Comparison of ENCODE assay signal across 15 mouse cellular contexts in the genomic region with DNA sequence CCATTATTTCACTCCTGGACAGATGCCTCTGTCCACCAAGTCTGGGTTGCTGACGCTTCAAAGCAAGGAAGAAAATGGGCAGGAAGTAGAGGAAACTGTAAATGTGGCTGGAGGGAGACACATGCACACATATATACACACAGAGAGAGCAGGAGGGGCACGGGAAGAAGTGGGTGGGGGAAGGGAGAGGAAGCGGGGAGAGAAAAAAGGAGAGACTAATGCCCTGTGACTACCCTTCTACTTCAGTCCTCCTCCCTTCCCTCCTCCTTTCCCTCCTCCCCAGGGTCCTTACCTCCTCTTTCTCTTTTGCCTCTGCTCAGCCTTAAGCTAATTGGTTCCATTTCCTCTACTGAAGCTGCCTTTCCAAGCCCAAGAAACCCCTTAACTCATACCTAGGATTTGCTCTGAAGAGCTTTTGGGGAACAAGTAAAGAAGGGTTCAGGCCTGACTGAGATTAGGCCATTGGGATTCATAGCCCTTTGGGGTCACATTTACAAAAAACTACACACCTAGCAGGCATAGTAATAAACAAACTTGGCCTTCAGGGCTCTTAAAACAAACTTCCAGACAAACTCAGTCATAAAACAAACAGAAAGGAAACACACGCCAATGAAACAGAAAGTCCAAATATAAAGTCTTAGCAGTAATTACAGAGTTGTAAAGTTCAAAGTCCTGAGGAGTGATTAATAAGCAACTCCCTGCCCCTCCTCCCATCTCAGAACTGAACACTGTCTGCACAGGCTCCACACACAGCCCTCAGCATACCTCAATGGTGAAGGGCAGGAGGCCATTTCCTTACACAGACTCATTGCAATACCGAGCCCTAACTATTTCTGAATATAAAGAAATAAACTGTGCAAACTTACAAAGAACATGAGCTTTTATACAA. TPM values are rescaled to one million over a fixed set of nuclear protein-coding genes. Genes with fewer than 3 reads are reported as not detected.
DNase-seq lines count a peak whose midpoint lies in the region; ATAC-seq and TF ChIP-seq lines count a peak whose summit lies in the region.
"Had no signal": no experiment of that assay in that cellular context is flagged by ENCODE, and none has a peak within 500 bp of the region (broad histone marks: within the 10 kb centered on the region; RNA-seq: fewer than 3 reads in every experiment).

No protein-coding gene starts in this region.

- peak; percentile 95 for DNase-seq in liver, adult 2 months (ENCODE audit: extremely low read depth, low read depth, low spot score)
- no peak for DNase-seq in liver, embryonic 11.5 days (ENCODE audit: low spot score)
- DNase-seq in T-cell, adult 2 months (ENCODE audit: low spot score): no peak
- no peak for DNase-seq in retina, embryonic 14.5 days (ENCODE audit: low spot score)
- DNase-seq in adrenal gland, adult (ENCODE audit: inconsistent age in 2 of 2, low spot score in 1 of 2): no peak
- DNase-seq: cerebellum, adult 9-10 months had no signal

- no peak overlapping the region for H3K9ac ChIP-seq in liver, adult 2 months (ENCODE audit: low read depth, low read length)
- H3K9ac ChIP-seq in liver, embryonic 11.5 days (ENCODE audit: low read depth, low read length): no peak overlapping the region
- H3K9ac ChIP-seq in embryonic facial prominence, embryonic 13.5 days: no peak overlapping the region
- no peak overlapping the region for H3K9ac ChIP-seq in kidney, embryonic 14.5 days (ENCODE audit: low read depth, low read length)
- H3K9ac ChIP-seq in limb, embryonic 15.5 days: no peak overlapping the region
- H3K9ac ChIP-seq: heart, embryonic 12.5 days; liver, embryonic 14.5 days; midbrain, embryonic 15.5 days had no signal

- no peak overlapping the region for H3K4me2 ChIP-seq in liver, embryonic 11.5 days
- H3K4me2 ChIP-seq in embryonic facial prominence, embryonic 13.5 days: no peak overlapping the region
- H3K4me2 ChIP-seq in kidney, embryonic 14.5 days (replicated peaks; ENCODE audit: low read depth, low read length): no peak overlapping the region
- H3K4me2 ChIP-seq in limb, embryonic 15.5 days: no peak overlapping the region
- H3K4me2 ChIP-seq: heart, embryonic 12.5 days; midbrain, embryonic 15.5 days had no signal

- H3K36me3 ChIP-seq in liver, adult 2 months (ENCODE audit: control insufficient read depth, insufficient read depth, low read length): no peaks in the 10 kb centered on the region
- H3K36me3 ChIP-seq in liver, embryonic 11.5 days (ENCODE audit: control insufficient read depth, insufficient read depth, low read length): no peaks in the 10 kb centered on the region
- no peaks in the 10 kb centered on the region for H3K36me3 ChIP-seq in embryonic facial prominence, embryonic 13.5 days
- H3K36me3 ChIP-seq in kidney, embryonic 14.5 days (ENCODE audit: control insufficient read depth, insufficient read depth, low read length): no peaks in the 10 kb centered on the region
- H3K36me3 ChIP-seq in limb, embryonic 15.5 days: no peaks in the 10 kb centered on the region
- H3K36me3 ChIP-seq: heart, embryonic 12.5 days; midbrain, embryonic 15.5 days had no signal

- peaks cover 21% of the 10 kb centered on the region for H3K4me1 ChIP-seq in liver, adult 2 months (ENCODE audit: control insufficient read depth, insufficient read depth, low read length)
- peaks cover 6% of the 10 kb centered on the region; the same call in 1 of the 2 replicates for H3K4me1 ChIP-seq in liver, embryonic 11.5 days (replicated peaks; ENCODE audit: control insufficient read depth, insufficient read depth, low read length)
- peaks cover 26% of the 10 kb centered on the region for H3K4me1 ChIP-seq in embryonic facial prominence, embryonic 13.5 days
- H3K4me1 ChIP-seq in kidney, embryonic 14.5 days (ENCODE audit: control insufficient read depth, insufficient read depth, low read length): peaks cover 10% of the 10 kb centered on the region; the same call in 1 of the 2 replicates
- H3K4me1 ChIP-seq in limb, embryonic 15.5 days: peaks cover 14% of the 10 kb centered on the region
- H3K4me1 ChIP-seq: midbrain, embryonic 15.5 days had no signal

- H3K27ac ChIP-seq in liver, adult 2 months (replicated peaks; ENCODE audit: insufficient read depth, low read depth, low read length): peak overlapping the region; percentile 84
- H3K27ac ChIP-seq in liver, embryonic 11.5 days (ENCODE audit: low read depth, low read length): no peak overlapping the region; the same call in 1 of the 2 replicates
- H3K27ac ChIP-seq in embryonic facial prominence, embryonic 13.5 days: peak overlapping the region; percentile 49
- H3K27ac ChIP-seq in kidney, embryonic 14.5 days (ENCODE audit: low read depth, low read length): no peak overlapping the region; the same call in 1 of the 2 replicates
- H3K27ac ChIP-seq in limb, embryonic 15.5 days: peak overlapping the region; percentile 44
- H3K27ac ChIP-seq: liver, embryonic 14.5 days; midbrain, embryonic 15.5 days had no signal

- H3K27me3 ChIP-seq in liver, adult 2 months (ENCODE audit: control insufficient read depth, insufficient read depth, low read length): no peaks in the 10 kb centered on the region
- H3K27me3 ChIP-seq in liver, embryonic 11.5 days (replicated peaks; ENCODE audit: control insufficient read depth, insufficient read depth, low read length): no peaks in the 10 kb centered on the region
- H3K27me3 ChIP-seq in embryonic facial prominence, embryonic 13.5 days: no peaks in the 10 kb centered on the region
- H3K27me3 ChIP-seq in kidney, embryonic 14.5 days (ENCODE audit: control insufficient read depth, insufficient read depth, low read length): no peaks in the 10 kb centered on the region
- no peaks in the 10 kb centered on the region for H3K27me3 ChIP-seq in limb, embryonic 15.5 days
- H3K27me3 ChIP-seq: heart, embryonic 12.5 days; midbrain, embryonic 15.5 days had no signal

- ATAC-seq in liver, embryonic 11.5 days (replicated peaks; ENCODE audit: low FRiP score): no peak
- no peak for ATAC-seq in embryonic facial prominence, embryonic 13.5 days (ENCODE audit: insufficient number of reproducible peaks, insufficient read depth, low FRiP score, low TSS enrichment, low read depth)
- ATAC-seq in kidney, embryonic 14.5 days (ENCODE audit: low FRiP score, low TSS enrichment): peak; percentile 84; the same call in 1 of the 2 replicates
- no peak for ATAC-seq in limb, embryonic 15.5 days (ENCODE audit: insufficient number of reproducible peaks, low FRiP score, low TSS enrichment, low read depth)
- ATAC-seq: forebrain, embryonic 16.5 days; inflammation-experienced regulatory T-cells, adult 6 months; midbrain, embryonic 15.5 days had no signal

- 43% methylated on average over 5 of the region's 5 CpGs for WGBS in liver, adult 2 months
- 42% methylated on average over 5 of the region's 5 CpGs for WGBS in liver, embryonic 11.5 days
- WGBS in embryonic facial prominence, embryonic 13.5 days: 43% methylated on average over 5 of the region's 5 CpGs
- 20% methylated on average over 5 of the region's 5 CpGs for WGBS in kidney, embryonic 14.5 days
- WGBS in limb, embryonic 15.5 days: 24% methylated on average over 5 of the region's 5 CpGs

- no peak for TF ChIP-seq CTCF in liver, adult 2 months (IDR thresholded peaks at IDR 0.05; ENCODE audit: low read depth, low read length)

- TF ChIP-seq POLR2A in liver, adult 2 months (IDR thresholded peaks at IDR 0.05; ENCODE audit: extremely low read depth, insufficient read depth, low read length): no peak

- no peaks in the 10 kb centered on the region for H3K9me3 ChIP-seq in liver, embryonic 11.5 days (ENCODE audit: control insufficient read depth, low read length)
- H3K9me3 ChIP-seq in embryonic facial prominence, embryonic 13.5 days: no peaks in the 10 kb centered on the region
- H3K9me3 ChIP-seq in kidney, embryonic 14.5 days (ENCODE audit: control insufficient read depth, low read length): no peaks in the 10 kb centered on the region
- no peaks in the 10 kb centered on the region for H3K9me3 ChIP-seq in limb, embryonic 15.5 days
- H3K9me3 ChIP-seq: heart, embryonic 12.5 days; midbrain, embryonic 15.5 days had no signal

- no peak overlapping the region for H3K4me3 ChIP-seq in liver, adult 2 months (ENCODE audit: insufficient read depth, low read depth, low read length)
- H3K4me3 ChIP-seq in liver, embryonic 11.5 days (ENCODE audit: low read depth, low read length): no peak overlapping the region
- H3K4me3 ChIP-seq in embryonic facial prominence, embryonic 13.5 days: no peak overlapping the region
- H3K4me3 ChIP-seq in kidney, embryonic 14.5 days (ENCODE audit: low read length): no peak overlapping the region
- H3K4me3 ChIP-seq in limb, embryonic 15.5 days: no peak overlapping the region
- H3K4me3 ChIP-seq: heart, embryonic 12.5 days; midbrain, embryonic 15.5 days had no signal

- H3K79me2 ChIP-seq in liver, adult 2 months (ENCODE audit: control insufficient read depth, insufficient read depth, low read length): no peaks in the 10 kb centered on the region

RNA-seq across cellular contexts. Expression of a gene that starts 36.7 kb away (rescaled TPM):
- 1.8 and 2.6 TPM in 2 replicates for total RNA-seq in liver, adult 2 months (2014; rRNA removed)
- polyA plus RNA-seq in liver, adult 2 months (2012; rRNA removed): 2.9 and 4.6 TPM in 2 replicates
- polyA plus RNA-seq in liver, embryonic 11.5 days (2014; fragmentation: Nextera tagmentation; extraction: Ambion mirVana): 16.4 and 17.4 TPM in 2 replicates
- polyA plus RNA-seq in embryonic facial prominence, embryonic 13.5 days (2015; fragmentation: Nextera tagmentation; extraction: Ambion mirVana): 11.0 and 14.0 TPM in 2 replicates
- 15.3 and 16.2 TPM in 2 replicates for polyA plus RNA-seq in kidney, embryonic 14.5 days (2014; fragmentation: Nextera tagmentation; extraction: Ambion mirVana)
- polyA plus RNA-seq in limb, embryonic 15.5 days (2015; fragmentation: Nextera tagmentation; extraction: Ambion mirVana): 8.9 and 9.7 TPM in 2 replicates

RNA-seq across cellular contexts. Expression of a gene that starts 36.8 kb away (rescaled TPM):
- 10.8 and 13.6 TPM in 2 replicates for total RNA-seq in liver, adult 2 months (2014; rRNA removed)
- 6.7 and 8.2 TPM in 2 replicates for polyA plus RNA-seq in liver, adult 2 months (2012; rRNA removed)
- 92.6 and 93.0 TPM in 2 replicates for polyA plus RNA-seq in liver, embryonic 11.5 days (2014; fragmentation: Nextera tagmentation; extraction: Ambion mirVana)
- 113 and 122 TPM in 2 replicates for polyA plus RNA-seq in embryonic facial prominence, embryonic 13.5 days (2015; fragmentation: Nextera tagmentation; extraction: Ambion mirVana)
- 81.6 and 101 TPM in 2 replicates for polyA plus RNA-seq in kidney, embryonic 14.5 days (2014; fragmentation: Nextera tagmentation; extraction: Ambion mirVana)
- 84.9 and 90.8 TPM in 2 replicates for polyA plus RNA-seq in limb, embryonic 15.5 days (2015; fragmentation: Nextera tagmentation; extraction: Ambion mirVana)

RNA-seq across cellular contexts. Expression of a gene that starts 52.8 kb away (rescaled TPM):
- total RNA-seq in liver, adult 2 months (2014; rRNA removed): not detected in 2 replicates
- polyA plus RNA-seq in liver, adult 2 months (2012; rRNA removed): not detected in 2 replicates
- not detected in 2 replicates for polyA plus RNA-seq in liver, embryonic 11.5 days (2014; fragmentation: Nextera tagmentation; extraction: Ambion mirVana)
- polyA plus RNA-seq in embryonic facial prominence, embryonic 13.5 days (2015; fragmentation: Nextera tagmentation; extraction: Ambion mirVana): 0.39 and 0.41 TPM in 2 replicates
- not detected in 2 replicates for polyA plus RNA-seq in kidney, embryonic 14.5 days (2014; fragmentation: Nextera tagmentation; extraction: Ambion mirVana)
- 0.18 TPM in 1 of 2 replicates, not detected in the other for polyA plus RNA-seq in limb, embryonic 15.5 days (2015; fragmentation: Nextera tagmentation; extraction: Ambion mirVana)
- polyA plus RNA-seq: C2C12; inflammation-experienced regulatory T-cells, adult 6 months had no signal

Comparison
In these comparisons a context has a peak if more than half of its experiments do, and no peak if none do; other contexts are left out.
1. H3K27ac ChIP-seq: peak in liver, adult 2 months (single experiment), embryonic facial prominence, embryonic 13.5 days (single experiment) and limb, embryonic 15.5 days (single experiment); none in liver, embryonic 11.5 days (single experiment) and kidney, embryonic 14.5 days (single experiment).